Mouse (Mus musculus): ENCODE measurements around the gene Ntf3. TPM values are rescaled to one million over a fixed set of nuclear protein-coding genes. Genes with fewer than 3 reads are reported as not detected.

Gene Ntf3
- polyA plus RNA-seq, 1 experiment: 1.5 TPM

DNA sequence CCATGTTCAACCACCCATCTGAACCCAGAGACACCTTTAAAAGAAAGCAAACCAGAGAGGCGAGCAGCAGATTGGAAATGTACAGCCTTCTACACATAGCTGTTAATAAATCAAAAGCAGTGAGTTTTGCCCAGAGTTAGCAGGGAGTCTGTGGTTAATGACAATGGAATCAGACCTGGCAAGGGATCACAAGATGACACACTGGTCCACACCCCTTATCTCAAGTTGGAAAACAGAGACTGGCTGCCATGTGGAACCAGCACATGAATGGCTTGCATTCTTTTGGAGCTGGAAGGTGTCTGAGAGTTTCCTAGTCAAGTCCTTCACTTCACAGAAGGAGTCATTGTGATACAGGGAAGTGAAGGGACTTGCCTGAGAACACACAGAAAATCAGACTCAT is 5.4 kb upstream of the Ntf3 start:
- Histone ChIP-seq H3K4me1 (ENCODE audit: control insufficient read depth, insufficient read depth, low read length) (no peaks in the 10 kb centered on the region), H3K27ac (ENCODE audit: insufficient read depth, low read length) (no peak overlapping the region), H3K4me3 (ENCODE audit: insufficient read depth, low read length) (no peak overlapping the region)
- TF ChIP-seq POLR2A (IDR thresholded peaks at IDR 0.05; ENCODE audit: extremely low read depth, insufficient read depth, low read length) (no peak), CTCF (IDR thresholded peaks at IDR 0.05; ENCODE audit: extremely low read depth, insufficient read depth, low read length) (no peak)

DNA sequence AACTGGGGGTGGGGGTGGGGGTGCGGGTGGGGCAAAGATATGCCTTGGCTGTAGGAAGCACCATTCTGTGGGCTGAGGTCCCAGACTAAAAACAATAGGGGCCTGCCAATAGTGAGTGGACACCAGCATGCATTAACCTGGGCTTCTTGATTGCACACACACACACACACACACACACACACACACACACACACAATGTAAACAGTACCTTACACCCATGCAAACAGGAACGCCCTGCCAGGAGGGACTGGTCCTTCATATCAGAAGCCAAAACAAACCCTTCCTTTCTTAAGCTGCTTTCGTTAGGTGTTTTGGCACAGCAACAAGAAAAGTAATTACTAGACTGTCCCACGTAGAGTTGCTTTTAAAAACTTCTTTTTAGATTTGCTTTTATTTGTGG is 4.1 kb upstream of the Ntf3 start:
- Histone ChIP-seq H3K4me1 (ENCODE audit: control insufficient read depth, insufficient read depth, low read length) (no peaks in the 10 kb centered on the region), H3K4me3 (ENCODE audit: insufficient read depth, low read length) (no peak overlapping the region), H3K27ac (ENCODE audit: insufficient read depth, low read length) (no peak overlapping the region)
- TF ChIP-seq CTCF (IDR thresholded peaks at IDR 0.05; ENCODE audit: extremely low read depth, insufficient read depth, low read length) (no peak), POLR2A (IDR thresholded peaks at IDR 0.05; ENCODE audit: extremely low read depth, insufficient read depth, low read length) (no peak)

DNA sequence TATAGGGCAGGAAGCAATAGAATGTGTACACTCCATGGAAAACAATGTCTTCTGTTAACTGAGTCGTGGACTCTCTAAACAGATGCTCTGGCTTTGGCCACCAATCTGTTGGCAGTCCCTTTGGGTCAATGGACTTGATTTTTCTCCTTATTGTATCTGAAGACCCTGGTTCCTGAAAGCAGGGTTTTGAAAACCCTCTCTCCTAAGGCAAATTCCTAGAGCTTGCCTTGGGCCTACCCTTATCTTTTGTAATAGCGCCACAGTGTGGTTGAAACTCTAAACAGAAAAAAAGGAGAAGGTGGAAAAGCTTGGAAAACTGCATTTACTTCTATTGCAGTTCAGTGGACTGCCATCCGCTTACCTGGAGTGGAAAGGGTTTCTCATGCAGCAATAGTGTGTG is 1.0 kb upstream of the Ntf3 start:
- Histone ChIP-seq H3K4me3 (ENCODE audit: insufficient read depth, low read length) (no peak overlapping the region), H3K27ac (ENCODE audit: insufficient read depth, low read length) (no peak overlapping the region), H3K4me1 (ENCODE audit: control insufficient read depth, insufficient read depth, low read length) (no peaks in the 10 kb centered on the region)
- TF ChIP-seq CTCF (IDR thresholded peaks at IDR 0.05; ENCODE audit: extremely low read depth, insufficient read depth, low read length) (peak; percentile 50; the same call in 1 of the 2 replicates), POLR2A (IDR thresholded peaks at IDR 0.05; ENCODE audit: extremely low read depth, insufficient read depth, low read length) (no peak)

GRCm38 (mm10) chr6:126167208-126167590 is 489 bp upstream of the Ntf3 start:
- H3K4me3 ChIP-seq (ENCODE audit: insufficient read depth, low read length): no peak overlapping the region
- no peak overlapping the region for H3K27ac ChIP-seq (ENCODE audit: insufficient read depth, low read length)
- no peaks in the 10 kb centered on the region for H3K4me1 ChIP-seq (ENCODE audit: control insufficient read depth, insufficient read depth, low read length)
- no peak for TF ChIP-seq POLR2A (IDR thresholded peaks at IDR 0.05; ENCODE audit: extremely low read depth, insufficient read depth, low read length)
- TF ChIP-seq CTCF (IDR thresholded peaks at IDR 0.05; ENCODE audit: extremely low read depth, insufficient read depth, low read length): no peak

- peaks cover 2% of the 10 kb centered on the region; the same call in 1 of the 2 replicates for H3K4me1 ChIP-seq (ENCODE audit: control insufficient read depth, insufficient read depth, low read length)
Observed at GRCm38 (mm10) chr6:126165591-126166155, 1.0 kb downstream of the Ntf3 start.

GRCm38 (mm10) chr6:126164781-126165180 is 1.9 kb downstream of the Ntf3 start:
- no peak overlapping the region; the same call in 1 of the 2 replicates for H3K4me3 ChIP-seq (ENCODE audit: insufficient read depth, low read length)
- H3K27ac ChIP-seq (ENCODE audit: insufficient read depth, low read length): no peak overlapping the region
- TF ChIP-seq CTCF (IDR thresholded peaks at IDR 0.05; ENCODE audit: extremely low read depth, insufficient read depth, low read length) (no peak), POLR2A (IDR thresholded peaks at IDR 0.05; ENCODE audit: extremely low read depth, insufficient read depth, low read length) (no peak)
- H3K4me1 ChIP-seq (ENCODE audit: control insufficient read depth, insufficient read depth, low read length): peaks cover 2% of the 10 kb centered on the region; the same call in 1 of the 2 replicates

More at GRCm38 (mm10) chr6:126165591-126166155, 1.0 kb downstream of the Ntf3 start:
- no peak overlapping the region for H3K4me3 ChIP-seq (ENCODE audit: insufficient read depth, low read length)
- H3K27ac ChIP-seq (ENCODE audit: insufficient read depth, low read length): no peak overlapping the region
- no peak for TF ChIP-seq POLR2A (IDR thresholded peaks at IDR 0.05; ENCODE audit: extremely low read depth, insufficient read depth, low read length)
- no peak for TF ChIP-seq CTCF (IDR thresholded peaks at IDR 0.05; ENCODE audit: extremely low read depth, insufficient read depth, low read length)

- no peak overlapping the region for H3K27ac ChIP-seq (ENCODE audit: insufficient read depth, low read length)
- peaks cover 2% of the 10 kb centered on the region; the same call in 1 of the 2 replicates for H3K4me1 ChIP-seq (ENCODE audit: control insufficient read depth, insufficient read depth, low read length)
- peak overlapping the region; percentile 37; the same call in 1 of the 2 replicates for H3K4me3 ChIP-seq (ENCODE audit: insufficient read depth, low read length)
- TF ChIP-seq CTCF (IDR thresholded peaks at IDR 0.05; ENCODE audit: extremely low read depth, insufficient read depth, low read length) (no peak), POLR2A (IDR thresholded peaks at IDR 0.05; ENCODE audit: extremely low read depth, insufficient read depth, low read length) (no peak)
Observed at GRCm38 (mm10) chr6:126163861-126164755, 2.6 kb downstream of the Ntf3 start.

DNA sequence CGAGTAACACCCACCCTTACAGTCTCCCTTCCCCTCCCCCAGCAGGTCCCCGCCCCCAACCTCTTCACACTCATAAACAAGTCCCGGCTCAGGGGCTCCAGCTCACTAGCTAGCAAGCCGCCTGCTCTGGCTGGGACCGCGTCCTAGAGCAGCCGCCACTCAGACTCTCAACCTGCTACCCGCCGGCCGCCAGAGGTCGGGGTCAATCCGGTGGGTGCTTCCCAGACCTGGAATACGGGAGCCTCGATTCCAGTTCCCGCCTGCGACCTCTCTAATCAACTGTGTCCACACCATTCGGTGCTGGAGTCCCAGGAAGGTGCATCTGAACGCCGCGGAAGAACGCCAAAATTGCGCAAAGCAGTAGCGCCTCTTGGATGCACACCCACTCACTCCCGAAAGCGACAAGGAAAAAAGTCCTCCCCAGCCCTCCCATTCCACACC is 3.5 kb downstream of the Ntf3 start:
- peaks cover 2% of the 10 kb centered on the region; the same call in 1 of the 2 replicates for H3K4me1 ChIP-seq (ENCODE audit: control insufficient read depth, insufficient read depth, low read length)
- TF ChIP-seq CTCF (IDR thresholded peaks at IDR 0.05; ENCODE audit: extremely low read depth, insufficient read depth, low read length) (no peak), POLR2A (IDR thresholded peaks at IDR 0.05; ENCODE audit: extremely low read depth, insufficient read depth, low read length) (no peak)

GRCm38 (mm10) chr6:126162351-126162758 is 4.4 kb downstream of the Ntf3 start:
- no peak for TF ChIP-seq CTCF (IDR thresholded peaks at IDR 0.05; ENCODE audit: extremely low read depth, insufficient read depth, low read length)
- no peak for TF ChIP-seq POLR2A (IDR thresholded peaks at IDR 0.05; ENCODE audit: extremely low read depth, insufficient read depth, low read length)
- no peak overlapping the region; the same call in 1 of the 2 replicates for H3K4me3 ChIP-seq (ENCODE audit: insufficient read depth, low read length)
- H3K27ac ChIP-seq (ENCODE audit: insufficient read depth, low read length): no peak overlapping the region
- peaks cover 2% of the 10 kb centered on the region; the same call in 1 of the 2 replicates for H3K4me1 ChIP-seq (ENCODE audit: control insufficient read depth, insufficient read depth, low read length)

More for the DNA sequence above, 3.5 kb downstream of the Ntf3 start:
- H3K4me3 ChIP-seq (ENCODE audit: insufficient read depth, low read length): peak overlapping the region; percentile 37
- no peak overlapping the region for H3K27ac ChIP-seq (ENCODE audit: insufficient read depth, low read length)
